Mouse (Mus musculus) liver, embryonic 14.5 days (tissue): ENCODE measurements around the gene 4930402H24Rik. TPM values are rescaled to one million over a fixed set of nuclear protein-coding genes. Genes with fewer than 3 reads are reported as not detected.
A peak's percentile ranks its signal among the peaks of the same experiment; 100 is the strongest.

ENCODE experiments used
- ATAC-seq: fragments of 200-750 bp; cut with Nextera tagmentation; 2 replicates; pipeline ENCODE4 v1.8.0; 2017; ENCODE audit warnings: moderate number of reproducible peaks, mild to moderate bottlenecking, moderate library complexity; ENCODE audit not compliant: insufficient read depth
- DNase-seq, 3 experiments: peaks; one replicate each; pipeline ENCODE4 v3.0.0-alpha.2; 2012 to 2013; ENCODE audit warnings: low read depth in 3 of 3, low spot score in 3 of 3
- H3K27ac ChIP-seq: fragments of 300-500 bp; sonication (generic); 2 replicates; pipeline ENCODE4 v1.5.1; 2014; ENCODE audit warnings: moderate library complexity, mild to moderate bottlenecking, control low read depth, inconsistent platforms
- H3K27me3 ChIP-seq: fragments of 300-500 bp; sonication (generic); 2 replicates; pipeline ENCODE4 v1.6.1; 2014; ENCODE audit warnings: mild to moderate bottlenecking, low read length, moderate library complexity; ENCODE audit not compliant: control insufficient read depth, insufficient read depth
- H3K36me3 ChIP-seq: fragments of 300-500 bp; sonication (generic); replicated peaks from 2 replicates; pipeline ENCODE4 v1.6.1; 2014; ENCODE audit warnings: low read depth; ENCODE audit not compliant: control insufficient read depth, insufficient read depth
- H3K4me1 ChIP-seq, 2 experiments: fragments of 200-500 bp in 1 of 2; fragments of 300-500 bp in 1 of 2; sonication (generic) in 1 of 2; replicated peaks; 2 replicates each; pipeline ENCODE4 v1.6.1; 2012 to 2014; ENCODE audit warnings: antibody characterized with exemption in 1 of 2, inconsistent platforms in 1 of 2, low read length in 1 of 2; ENCODE audit not compliant: control insufficient read depth in 2 of 2, insufficient read depth in 2 of 2
- H3K4me2 ChIP-seq: fragments of 300-500 bp; sonication (generic); 2 replicates; pipeline ENCODE4 v1.6.1; 2014; ENCODE audit warnings: low read depth, mild to moderate bottlenecking, control low read depth, moderate library complexity
- H3K4me3 ChIP-seq, 2 experiments: fragments of 200-500 bp in 1 of 2; fragments of 300-500 bp in 1 of 2; sonication (generic) in 1 of 2; 2 replicates each; pipeline ENCODE4 v1.5.1; 2012 to 2014; ENCODE audit warnings: low read depth in 2 of 2, low read length in 2 of 2, mild to moderate bottlenecking in 2 of 2, control low read depth in 1 of 2, inconsistent platforms in 1 of 2, moderate library complexity in 1 of 2; ENCODE audit not compliant: insufficient read depth in 1 of 2
- H3K9ac ChIP-seq: fragments of 300-500 bp; sonication (generic); replicated peaks from 2 replicates; pipeline ENCODE4 v1.6.1; 2014; ENCODE audit warnings: mild to moderate bottlenecking, control low read depth, moderate library complexity
- H3K9me3 ChIP-seq: fragments of 300-500 bp; sonication (generic); 2 replicates; pipeline ENCODE4 v1.6.1; 2016; ENCODE audit warnings: low read length, mixed read lengths; ENCODE audit not compliant: control insufficient read depth
- CTCF ChIP-seq: IDR thresholded peaks from 2 replicates; pipeline ENCODE4 v1.5.1; 2016; ENCODE audit warnings: antibody characterized with exemption, low read depth, control low read depth
- EP300 ChIP-seq: IDR thresholded peaks from 2 replicates; pipeline ENCODE4 v1.6.1; 2016; ENCODE audit warnings: antibody characterized with exemption, low read depth
- WGBS: fragments of 180-500 bp; shearing (Covaris S2); extraction: QIAGEN DNeasy Blood & Tissue Kit; methylation state at CpG from one replicate; pipeline ENCODE4 v1.1.7; 2014; ENCODE audit not compliant: insufficient replicate concordance; 5-methylcytosine and 5-hydroxymethylcytosine counted together
- polyA plus RNA-seq, 2 experiments: library from polyadenylated mRNA; depleted of rRNA in 1 of 2; stranded (reverse) in 1 of 2; unstranded in 1 of 2; fragments of >200 nt; fragmentation: Nextera tagmentation in 1 of 2; extraction: Ambion mirVana in 1 of 2; gene quantifications; 2 replicates each; pipeline versions ENCODE4 v1.2.1 to v1.2.3; 2012 to 2014

Gene 4930402H24Rik
- polyA plus RNA-seq, 2 experiments = 4.4 to 6.9 TPM

GRCm38 (mm10) chr2:130848313-130848712 lies 57.9 kb downstream of the 4930402H24Rik start:
- Histone ChIP-seq H3K4me2 (no peak overlapping the region), H3K4me3 (no peak overlapping the region), H3K4me1 (no peaks in the 10 kb centered on the region; a peak in 1 of 4 replicates), H3K9ac (no peak overlapping the region), H3K27me3 (no peaks in the 10 kb centered on the region), H3K9me3 (no peaks in the 10 kb centered on the region), H3K36me3 (no peaks in the 10 kb centered on the region), H3K27ac (no peak overlapping the region)
- DNase-seq (no peak), ATAC-seq (no peak)
- 52% methylated on average over 4 of the region's 4 CpGs for WGBS
- TF ChIP-seq CTCF (no peak), EP300 (no peak)

- no peak for TF ChIP-seq EP300
- TF ChIP-seq CTCF = no peak
- WGBS = 30% methylated on average over 2 of the region's 2 CpGs
- DNase-seq = no peak
Observed at GRCm38 (mm10) chr2:130843623-130844022, 62.6 kb downstream of the 4930402H24Rik start.

DNA sequence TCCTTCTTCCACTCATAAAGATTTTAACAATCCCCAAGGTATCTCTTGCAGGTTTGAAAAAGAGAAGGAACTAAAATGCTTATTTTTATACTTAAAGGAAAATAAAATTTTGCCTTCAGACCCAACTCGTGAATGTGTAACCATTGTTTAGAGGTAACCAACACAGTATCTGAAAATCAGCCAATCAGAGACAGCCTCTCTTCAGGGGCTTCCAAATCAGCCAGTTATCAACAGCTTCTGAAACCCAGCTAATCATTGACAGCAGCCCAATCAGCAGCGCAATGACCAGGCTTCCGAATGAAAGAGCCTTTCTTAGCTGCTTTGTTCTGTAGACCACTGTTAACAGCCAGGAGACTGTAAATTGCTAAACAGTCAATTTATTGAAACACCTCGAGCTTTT lies 65.4 kb downstream of the 4930402H24Rik start:
- ATAC-seq = no peak
- TF ChIP-seq EP300 (no peak), CTCF (no peak)
- no peak overlapping the region for H3K9ac ChIP-seq
- H3K4me1 ChIP-seq = peaks cover 2 to 18% of the 10 kb centered on the region in 2 experiments; a peak in 3 of 4 replicates
- H3K27ac ChIP-seq = no peak overlapping the region
- no peaks in the 10 kb centered on the region for H3K36me3 ChIP-seq
- peak; percentile 52 to 57 (median 52) for DNase-seq
- no peaks in the 10 kb centered on the region for H3K9me3 ChIP-seq
- H3K4me2 ChIP-seq = peak overlapping the region; percentile 94
- H3K4me3 ChIP-seq = peak overlapping the region in 1 of 2 experiments; percentile 79; a peak in 1 of 4 replicates
- 18% methylated on average over 4 of the region's 4 CpGs for WGBS
- no peaks in the 10 kb centered on the region for H3K27me3 ChIP-seq

More at GRCm38 (mm10) chr2:130843623-130844022, 62.6 kb downstream of the 4930402H24Rik start:
- Histone ChIP-seq H3K36me3 (no peaks in the 10 kb centered on the region), H3K9me3 (no peaks in the 10 kb centered on the region), H3K4me2 (no peak overlapping the region), H3K4me3 (no peak overlapping the region), H3K9ac (no peak overlapping the region), H3K4me1 (peaks cover 2 to 17% of the 10 kb centered on the region in 2 experiments; a peak in 3 of 4 replicates), H3K27me3 (no peaks in the 10 kb centered on the region), H3K27ac (no peak overlapping the region)
- ATAC-seq = no peak

- H3K4me1 ChIP-seq = peaks cover 2 to 18% of the 10 kb centered on the region in 2 experiments; a peak in 3 of 4 replicates
- H3K4me3 ChIP-seq = peak overlapping the region; percentile 79 to 87
- peak overlapping the region; percentile 81 for H3K9ac ChIP-seq
- peak; percentile 64 to 69 (median 65) for DNase-seq
- H3K4me2 ChIP-seq = peak overlapping the region; percentile 94
- H3K36me3 ChIP-seq = no peaks in the 10 kb centered on the region
- TF ChIP-seq CTCF (no peak), EP300 (no peak)
- H3K27me3 ChIP-seq = no peaks in the 10 kb centered on the region
- peak; percentile 92 for ATAC-seq
- H3K27ac ChIP-seq = no peak overlapping the region
- H3K9me3 ChIP-seq = no peaks in the 10 kb centered on the region
- under 1% methylated on average over 73 of the region's 77 CpGs for WGBS
Observed at GRCm38 (mm10) chr2:130839874-130840661, 66.1 kb downstream of the 4930402H24Rik start.

DNA sequence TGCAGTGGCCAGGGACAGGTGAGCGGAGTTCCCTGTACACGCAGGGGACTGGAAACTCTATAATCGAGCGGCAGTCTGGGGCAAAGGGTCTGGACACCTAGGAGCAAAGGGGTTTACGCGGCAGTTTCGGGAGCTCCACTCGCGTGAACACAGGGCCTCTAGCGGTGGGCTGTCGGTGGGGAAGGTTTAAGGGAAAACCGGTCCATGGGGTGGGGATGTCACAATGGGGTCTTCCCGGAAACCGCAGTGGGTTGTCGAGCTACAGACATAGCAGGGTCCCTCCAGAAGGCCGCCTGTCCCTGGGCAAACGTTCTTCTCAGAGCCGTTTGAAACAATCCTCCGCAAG lies 66.7 kb downstream of the 4930402H24Rik start:
- peak; percentile 44 for TF ChIP-seq CTCF
- TF ChIP-seq EP300 = no peak
- peak; percentile 48 for ATAC-seq
- Histone ChIP-seq H3K27ac (peak overlapping the region; percentile 66), H3K4me3 (peak overlapping the region; percentile 79 to 87), H3K9ac (peak overlapping the region; percentile 81), H3K4me1 (peaks cover 2 to 18% of the 10 kb centered on the region in 2 experiments; a peak in 3 of 4 replicates), H3K36me3 (no peaks in the 10 kb centered on the region), H3K9me3 (no peaks in the 10 kb centered on the region), H3K4me2 (peak overlapping the region; percentile 94), H3K27me3 (no peaks in the 10 kb centered on the region)
- WGBS = 0% methylated on average over 19 of the region's 19 CpGs
- DNase-seq = peak in 1 of 3 experiments; percentile 28
